Mouse (Mus musculus) lung, embryonic 14.5 days (tissue): ENCODE measurements around the gene Nav3. TPM values are rescaled to one million over a fixed set of nuclear protein-coding genes. Genes with fewer than 3 reads are reported as not detected.

Experiments
- ATAC-seq: fragments of 200-750 bp; cut with Nextera tagmentation; 2 replicates; pipeline ENCODE4 v1.8.0; 2017; ENCODE audit warnings: mild to moderate bottlenecking, moderate TSS enrichment, moderate library complexity; ENCODE audit not compliant: insufficient read depth
- DNase-seq: peaks from one replicate; pipeline ENCODE4 v3.0.0-alpha.2; 2015
- H3K27ac ChIP-seq: fragments of 300-500 bp; sonication (generic); 2 replicates; pipeline ENCODE4 v1.5.1; 2014; ENCODE audit warnings: low read depth, mild to moderate bottlenecking, moderate library complexity
- H3K27me3 ChIP-seq: fragments of 300-500 bp; sonication (generic); 2 replicates; pipeline ENCODE4 v1.6.1; 2014; ENCODE audit warnings: low read length, control low read depth; ENCODE audit not compliant: insufficient read depth
- H3K36me3 ChIP-seq: fragments of 300-500 bp; sonication (generic); 2 replicates; pipeline ENCODE4 v1.6.1; 2014; ENCODE audit warnings: control low read depth; ENCODE audit not compliant: insufficient read depth
- H3K4me1 ChIP-seq: fragments of 300-500 bp; sonication (generic); 2 replicates; pipeline ENCODE4 v1.6.1; 2014; ENCODE audit warnings: antibody characterized with exemption, control low read depth; ENCODE audit not compliant: insufficient read depth
- H3K4me2 ChIP-seq: fragments of 300-500 bp; sonication (generic); 2 replicates; pipeline ENCODE4 v1.6.1; 2014; ENCODE audit warnings: mild to moderate bottlenecking
- H3K4me3 ChIP-seq: fragments of 300-500 bp; sonication (generic); 2 replicates; pipeline ENCODE4 v1.5.1; 2014; ENCODE audit warnings: low read depth, low read length
- H3K9ac ChIP-seq: fragments of 300-500 bp; sonication (generic); 2 replicates; pipeline ENCODE4 v1.6.1; 2014
- H3K9me3 ChIP-seq: fragments of 300-500 bp; sonication (generic); 2 replicates; pipeline ENCODE4 v1.6.1; 2016; ENCODE audit warnings: low read depth, low read length, control low read depth
- CTCF ChIP-seq: IDR thresholded peaks from 2 replicates; pipeline ENCODE4 v1.5.1; 2016; ENCODE audit warnings: antibody characterized with exemption, low read depth
- WGBS: fragments of 180-500 bp; shearing (Covaris S2); extraction: QIAGEN DNeasy Blood & Tissue Kit; methylation state at CpG from one replicate; pipeline ENCODE4 v1.1.7; 2014; 5-methylcytosine and 5-hydroxymethylcytosine counted together
- polyA plus RNA-seq: library from polyadenylated mRNA; unstranded; fragments of >200 nt; fragmentation: Nextera tagmentation; extraction: Ambion mirVana; gene quantifications from 2 replicates; pipeline ENCODE4 v1.2.1, GENCODE M21; 2014

Nav3 gene
- polyA plus RNA-seq, 1 experiment from 2014 or later: 3.7 TPM

DNA sequence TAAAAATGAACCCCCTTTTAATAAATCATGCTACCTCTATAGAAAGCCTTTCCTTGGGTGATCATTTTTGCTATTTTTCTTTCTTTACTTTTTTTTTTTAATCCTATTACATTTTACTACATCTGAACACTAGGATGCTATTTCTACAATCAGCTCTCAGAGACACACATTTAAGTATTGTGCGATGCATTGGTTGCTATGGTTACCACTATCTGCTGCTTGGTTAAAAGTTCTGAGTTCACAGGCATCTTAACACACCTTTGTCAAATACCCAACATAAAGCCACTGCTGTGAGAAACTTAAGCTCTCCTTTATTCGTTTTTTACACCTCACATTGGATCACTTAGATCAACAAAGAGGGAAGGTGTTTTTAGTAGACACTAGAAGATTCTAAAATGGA lies 338.7 kb downstream of the Nav3 start:
- WGBS: 63% methylated on average over 2 of the region's 2 CpGs

DNA sequence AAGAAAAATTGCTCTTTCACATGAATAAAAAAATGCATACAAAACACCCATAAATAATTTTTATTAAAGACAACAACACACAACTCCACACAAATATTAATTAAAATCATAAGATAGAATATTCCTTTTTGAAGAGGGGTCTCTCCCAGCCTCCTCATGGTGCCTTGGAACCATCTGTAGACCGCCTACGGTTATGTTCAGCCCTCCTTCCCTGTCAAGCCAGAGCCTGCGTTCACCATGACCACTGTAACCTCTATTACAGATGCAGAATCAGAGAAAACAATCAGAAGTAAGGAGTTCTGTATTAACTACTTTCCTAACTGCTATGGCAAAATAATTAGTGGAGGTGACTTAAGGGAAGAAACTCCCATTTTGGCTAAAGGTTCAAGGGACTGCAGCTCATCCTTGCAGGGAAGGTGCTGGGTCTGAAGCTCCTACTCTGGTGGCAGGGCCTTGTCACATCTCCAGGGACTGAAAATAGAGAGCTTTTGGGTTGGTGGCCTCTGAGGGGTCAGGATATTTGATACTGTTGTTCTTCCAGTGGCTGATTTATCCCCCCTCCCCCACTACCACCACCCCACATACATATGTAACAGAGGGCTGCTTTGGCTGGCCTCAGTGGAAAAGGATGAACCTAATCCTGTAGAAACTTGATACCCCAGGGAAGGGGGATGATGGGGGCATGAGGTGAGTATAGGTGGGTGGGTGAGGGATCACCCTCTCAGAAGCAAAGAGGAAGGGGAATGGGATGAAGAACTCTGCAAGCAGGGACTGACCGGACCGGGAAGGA lies 343.1 kb downstream of the Nav3 start:
- no peak overlapping the region for H3K4me3 ChIP-seq
- H3K27ac ChIP-seq: no peak overlapping the region
- H3K4me1 ChIP-seq: no peaks in the 10 kb centered on the region
- no peaks in the 10 kb centered on the region for H3K36me3 ChIP-seq
- H3K4me2 ChIP-seq: no peak overlapping the region
- ATAC-seq (no peak), DNase-seq (no peak)
- no peaks in the 10 kb centered on the region for H3K27me3 ChIP-seq
- WGBS: 64% methylated on average over 5 of the region's 5 CpGs
- H3K9me3 ChIP-seq: no peaks in the 10 kb centered on the region
- no peak for TF ChIP-seq CTCF
- H3K9ac ChIP-seq: no peak overlapping the region

More for the DNA sequence above, 338.7 kb downstream of the Nav3 start:
- no peak overlapping the region for H3K27ac ChIP-seq
- no peak overlapping the region for H3K4me3 ChIP-seq
- H3K36me3 ChIP-seq: no peaks in the 10 kb centered on the region
- no peak for ATAC-seq
- DNase-seq: no peak
- H3K4me1 ChIP-seq: no peaks in the 10 kb centered on the region
- H3K4me2 ChIP-seq: no peak overlapping the region
- H3K9me3 ChIP-seq: no peaks in the 10 kb centered on the region
- no peak overlapping the region for H3K9ac ChIP-seq
- H3K27me3 ChIP-seq: no peaks in the 10 kb centered on the region
- TF ChIP-seq CTCF: no peak

DNA sequence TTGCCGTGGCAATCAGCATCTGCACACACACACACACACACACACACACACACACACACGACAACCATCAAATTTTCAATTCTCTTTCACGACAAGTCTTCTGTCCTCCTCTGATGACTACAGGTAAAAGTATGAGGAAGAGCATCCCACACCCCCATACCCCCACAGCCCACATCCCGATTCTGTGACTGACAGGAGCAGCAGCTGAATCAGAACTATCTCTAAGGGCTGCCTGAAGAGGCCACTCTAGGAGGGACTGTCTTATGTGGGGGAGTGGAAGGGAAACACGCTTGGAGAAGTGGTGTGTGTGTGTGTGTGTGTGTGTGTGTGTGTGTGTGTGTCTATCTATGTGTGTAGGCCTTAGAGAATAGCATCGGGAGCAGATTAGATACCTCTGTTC lies 352.7 kb downstream of the Nav3 start:
- no peak for TF ChIP-seq CTCF
- WGBS: 74% methylated on average over 6 of the region's 6 CpGs
- ATAC-seq: no peak
- Histone ChIP-seq H3K4me2 (no peak overlapping the region), H3K4me3 (no peak overlapping the region), H3K27ac (no peak overlapping the region), H3K9me3 (no peaks in the 10 kb centered on the region), H3K4me1 (no peaks in the 10 kb centered on the region), H3K9ac (no peak overlapping the region), H3K36me3 (no peaks in the 10 kb centered on the region), H3K27me3 (no peaks in the 10 kb centered on the region)
- DNase-seq: no peak

DNA sequence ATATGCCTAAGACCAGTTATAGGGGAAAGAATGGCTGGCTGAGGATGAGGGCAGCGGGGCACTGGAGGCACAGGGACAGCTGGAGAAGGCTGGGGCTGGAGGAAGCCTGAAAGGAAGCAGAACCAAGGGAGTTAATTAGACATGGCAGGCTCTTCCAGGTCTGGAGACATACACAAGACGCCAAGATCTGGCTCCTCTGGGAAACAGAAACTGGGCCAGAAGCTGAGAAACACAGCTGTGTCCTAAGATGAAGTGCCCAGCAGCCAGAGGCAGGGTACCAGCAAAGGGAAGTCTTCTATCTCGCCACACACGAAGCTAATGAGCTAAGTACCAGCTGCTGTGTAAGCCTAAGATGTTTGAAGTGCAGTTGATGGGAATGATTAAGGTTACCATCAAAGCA lies 353.8 kb downstream of the Nav3 start:
- WGBS: 32% methylated on average over 4 of the region's 4 CpGs
- no peak overlapping the region for H3K27ac ChIP-seq
- no peaks in the 10 kb centered on the region for H3K9me3 ChIP-seq
- H3K4me1 ChIP-seq: no peaks in the 10 kb centered on the region
- no peak for TF ChIP-seq CTCF
- no peaks in the 10 kb centered on the region for H3K27me3 ChIP-seq
- H3K36me3 ChIP-seq: no peaks in the 10 kb centered on the region
- no peak overlapping the region for H3K4me3 ChIP-seq
- H3K4me2 ChIP-seq: no peak overlapping the region
- no peak overlapping the region for H3K9ac ChIP-seq
- DNase-seq (peak; percentile 56), ATAC-seq (peak; percentile 77)

DNA sequence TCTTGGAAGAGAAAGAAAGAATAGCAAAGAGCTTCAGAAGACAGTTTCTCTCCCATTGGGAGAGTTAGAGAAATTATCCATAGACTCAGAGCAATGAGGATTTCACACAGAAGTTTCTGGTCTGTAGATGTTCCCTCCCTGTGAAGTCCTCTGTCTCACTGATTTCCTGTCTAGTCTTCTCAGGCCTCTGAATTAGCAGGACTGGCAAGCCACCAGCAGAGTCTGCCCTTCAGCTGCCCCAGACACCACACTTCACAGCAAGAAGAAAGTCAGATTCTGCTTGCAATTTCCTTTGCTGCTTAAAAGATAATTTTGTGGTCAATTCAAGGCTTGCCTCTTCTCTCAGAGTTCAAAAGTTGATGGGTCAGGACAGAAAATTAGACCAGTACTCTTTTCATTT lies 361.6 kb downstream of the Nav3 start:
- Histone ChIP-seq H3K4me3 (no peak overlapping the region), H3K4me1 (no peaks in the 10 kb centered on the region), H3K9me3 (no peaks in the 10 kb centered on the region), H3K9ac (no peak overlapping the region), H3K27me3 (no peaks in the 10 kb centered on the region), H3K27ac (peak overlapping the region; percentile 18; the same call in 1 of the 2 replicates), H3K36me3 (no peaks in the 10 kb centered on the region), H3K4me2 (no peak overlapping the region)
- peak; percentile 68 for DNase-seq
- ATAC-seq: no peak
- TF ChIP-seq CTCF: no peak

DNA sequence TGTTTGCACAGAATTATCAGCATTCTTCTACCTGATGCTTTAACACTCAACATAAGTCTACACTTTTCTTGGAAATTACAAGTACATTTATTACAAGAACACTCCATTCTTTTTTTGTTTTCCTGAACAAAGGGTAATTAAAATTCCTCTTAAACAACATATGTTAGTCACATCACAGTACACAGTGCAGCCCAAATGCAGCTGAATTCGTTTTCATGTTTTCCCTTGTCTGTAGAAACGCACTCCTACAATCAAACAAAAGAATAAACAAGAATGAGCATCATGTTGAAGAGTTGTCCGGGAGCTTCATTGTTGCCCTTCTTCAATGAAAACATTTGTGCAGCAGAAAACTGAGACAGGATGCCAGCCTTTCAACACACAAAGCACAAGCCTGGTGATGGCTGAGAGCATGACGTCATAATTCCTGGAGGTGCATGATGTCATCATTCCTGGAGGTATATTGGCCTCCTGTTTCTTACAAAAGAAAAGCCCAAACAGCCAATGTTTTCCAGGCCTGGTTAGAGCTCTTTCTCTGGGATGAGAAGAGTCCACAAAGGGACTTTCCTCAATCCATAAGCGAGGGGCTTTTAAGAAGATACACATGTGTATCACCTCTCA lies 367.5 kb downstream of the Nav3 start:
- no peaks in the 10 kb centered on the region for H3K9me3 ChIP-seq
- no peak overlapping the region for H3K9ac ChIP-seq
- no peak overlapping the region for H3K27ac ChIP-seq
- H3K4me1 ChIP-seq: no peaks in the 10 kb centered on the region
- no peak for TF ChIP-seq CTCF
- no peak overlapping the region for H3K4me3 ChIP-seq
- H3K4me2 ChIP-seq: no peak overlapping the region
- 76% methylated on average over 5 of the region's 5 CpGs for WGBS
- DNase-seq (no peak), ATAC-seq (no peak)
- H3K36me3 ChIP-seq: no peaks in the 10 kb centered on the region
- no peaks in the 10 kb centered on the region for H3K27me3 ChIP-seq

DNA sequence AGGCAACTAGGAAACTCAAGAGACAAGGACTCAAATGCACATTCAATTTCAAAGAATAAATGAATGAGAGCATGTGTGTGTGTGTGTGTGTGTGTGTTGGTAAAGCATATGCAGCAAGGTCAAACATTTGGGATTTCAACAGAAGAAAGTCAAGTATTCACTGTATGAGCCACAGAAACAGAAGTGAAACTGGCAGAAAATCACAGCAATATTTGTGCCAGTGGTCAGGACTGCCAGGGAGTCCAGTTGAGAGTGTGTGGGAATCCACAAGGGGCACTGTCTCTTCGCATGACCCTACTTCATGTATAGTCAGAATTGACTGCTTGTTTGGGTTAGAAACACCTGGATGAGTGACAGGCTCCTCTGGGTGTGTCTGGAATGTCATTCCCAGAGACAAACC lies 370.1 kb downstream of the Nav3 start:
- Histone ChIP-seq H3K4me1 (no peaks in the 10 kb centered on the region), H3K36me3 (no peaks in the 10 kb centered on the region), H3K9me3 (no peaks in the 10 kb centered on the region), H3K27me3 (no peaks in the 10 kb centered on the region), H3K9ac (no peak overlapping the region), H3K4me3 (no peak overlapping the region), H3K27ac (no peak overlapping the region), H3K4me2 (no peak overlapping the region)
- ATAC-seq: no peak
- no peak for DNase-seq
- 65% methylated on average over 1 of the region's 1 CpGs for WGBS
- TF ChIP-seq CTCF: no peak
